Mouse (Mus musculus) urinary bladder, postnatal 0 days (tissue): ENCODE results near the gene Atf4. TPM values are rescaled to one million over a fixed set of nuclear protein-coding genes. Genes with fewer than 3 reads are reported as not detected.

Experiments used
- polyA plus RNA-seq: library from polyadenylated mRNA; unstranded; fragments of >200 nt; fragmentation: Nextera tagmentation; extraction: Ambion mirVana; gene quantifications from 2 replicates; pipeline ENCODE4 v1.2.1, GENCODE M21; 2015

Atf4 gene
- polyA plus RNA-seq, result 144 and 149 TPM in 2 replicates

DNA sequence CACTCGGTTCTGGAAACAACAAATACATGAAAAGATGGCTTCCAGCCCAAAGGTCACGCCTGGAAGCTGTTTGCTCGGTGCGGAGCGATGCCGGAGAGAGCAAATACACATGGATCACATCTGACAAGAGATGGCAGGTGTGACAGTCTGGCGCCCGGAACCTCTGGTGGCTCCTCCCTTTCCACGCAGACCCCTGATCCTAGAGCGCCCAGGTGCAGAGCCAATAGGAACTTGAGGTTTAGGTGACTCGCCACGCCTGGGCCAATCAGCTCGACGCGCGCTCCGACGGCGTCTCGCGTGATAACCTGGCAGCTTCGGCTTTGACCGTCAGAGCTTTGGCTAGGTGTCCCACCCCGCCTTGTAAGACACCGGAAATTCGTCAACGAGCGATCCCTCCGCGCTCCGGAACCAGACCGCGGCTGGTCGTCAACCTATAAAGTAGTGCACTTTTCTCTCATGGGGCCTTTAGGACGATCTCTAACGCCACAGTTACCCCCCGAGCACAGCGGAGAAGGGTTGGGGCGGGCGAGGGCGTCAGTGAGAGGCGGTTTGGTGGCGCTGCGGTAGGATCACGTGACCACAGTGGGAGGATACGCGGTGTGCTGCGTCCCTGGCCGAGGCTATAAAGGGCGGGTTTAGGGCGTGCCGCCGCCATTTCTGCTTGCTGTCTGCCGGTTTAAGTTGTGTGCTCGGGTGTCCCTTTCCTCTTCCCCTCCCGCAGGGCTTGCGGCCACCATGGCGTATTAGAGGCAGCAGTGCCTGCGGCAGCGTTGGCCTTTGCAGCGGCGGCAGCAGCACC, at the start of gene Atf4:
TSS of gene Atf4 (plus strand) at position 338 of the 799 bp plus-strand sequence.

GRCm38 (mm10) chr15:80233733-80234509, 21.1 kb upstream of the Atf4 start, which contains the start of gene Mief1:
Mief1 (plus strand) TSS chr15:80234018.

GRCm38 (mm10) chr15:80235535-80235934, 19.4 kb upstream of the Atf4 start, which contains the start of gene AC140267.1:
AC140267.1 (plus strand) TSS chr15:80235835.

DNA sequence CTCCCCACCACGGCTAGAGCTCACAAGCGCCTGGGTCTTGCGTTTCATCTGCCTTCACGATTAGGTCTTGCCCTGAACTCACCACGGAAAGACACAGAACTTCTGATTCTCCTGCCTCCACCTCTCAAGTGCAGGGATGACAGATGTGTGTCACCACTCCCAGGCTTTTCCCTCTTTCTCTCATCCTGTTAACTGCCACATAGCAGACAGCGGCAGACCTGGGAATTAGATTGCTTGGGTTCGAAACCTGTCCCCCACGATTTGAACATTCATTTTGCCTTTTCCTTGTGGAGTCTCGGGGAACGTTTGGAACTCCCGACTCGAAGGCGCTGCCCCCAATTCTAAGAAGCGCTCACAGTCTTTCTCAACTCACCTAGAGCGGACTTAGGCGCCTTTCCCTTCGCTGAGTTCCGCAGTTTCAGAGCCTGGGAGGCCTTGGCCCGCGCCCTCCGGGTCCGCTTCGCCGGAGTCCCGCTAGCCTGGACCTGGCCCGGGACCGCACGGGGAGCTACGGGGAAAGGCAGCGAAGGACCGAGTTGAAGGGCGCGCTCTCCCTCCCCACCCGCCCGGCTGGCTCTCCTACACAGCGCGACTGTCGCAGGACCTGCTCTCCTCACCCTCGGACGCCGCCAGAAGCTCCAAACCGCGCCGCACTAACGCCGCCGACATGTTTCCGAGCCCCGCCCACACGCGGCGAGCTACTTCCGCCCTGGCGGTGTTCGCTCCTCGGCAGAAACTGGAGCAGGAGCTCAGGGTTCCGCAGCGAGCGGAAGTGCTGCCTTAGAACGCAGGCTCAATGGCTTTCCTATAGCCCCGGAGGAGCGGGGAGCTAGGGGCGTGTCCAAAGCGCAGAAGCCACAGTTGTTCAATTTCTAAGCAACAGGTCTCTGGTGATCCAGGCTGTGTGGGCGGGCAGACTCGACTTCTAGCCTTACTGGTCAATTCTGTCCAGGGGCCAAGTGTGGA, 8.9 kb downstream of the Atf4 start, which contains the start of gene Rps19bp1:
TSS of gene Rps19bp1 (minus strand) at position 706 of the 966 bp plus-strand sequence.

DNA sequence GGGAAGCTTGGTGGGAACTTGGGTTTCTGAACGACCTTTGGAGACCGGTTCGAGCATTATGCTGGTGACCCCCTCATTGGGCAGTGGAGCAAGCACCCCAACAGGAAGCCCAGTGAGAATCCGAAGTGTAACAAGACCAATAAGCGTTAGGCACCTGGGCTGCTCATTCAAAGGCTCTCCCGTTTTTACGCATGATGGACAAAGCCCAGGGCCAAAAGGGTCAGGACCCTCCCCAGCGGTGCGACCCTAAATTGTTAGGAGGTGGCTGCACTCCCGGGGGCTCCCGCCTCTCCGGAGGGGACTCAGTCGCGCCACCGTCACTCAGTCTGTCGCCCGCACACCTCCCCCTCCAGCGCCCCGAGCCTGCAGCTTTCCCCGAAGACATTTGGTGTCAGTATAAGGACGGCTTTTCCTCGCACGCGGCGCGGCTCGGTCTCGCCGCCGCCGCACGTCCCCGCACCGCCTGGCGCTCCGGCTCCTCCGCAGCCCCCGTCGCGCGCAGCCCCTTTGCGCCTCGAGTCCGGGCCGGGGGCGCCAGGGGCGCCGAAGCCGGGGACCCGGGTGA, 31.9 kb downstream of the Atf4 start, which contains the start of gene Cacna1i:
TSS of gene Cacna1i (plus strand) at position 388 of the 565 bp plus-strand sequence.

Other genes with a start within 250 kb of the Atf4 start
- 1.6 and 1.8 TPM in 2 replicates for gene Pdgfb, start 240.2 kb upstream of the Atf4 start, polyA plus RNA-seq
- 61.2 and 65.8 TPM in 2 replicates for gene Syngr1, start 163.8 kb upstream of the Atf4 start, polyA plus RNA-seq
- gene Rpl3, start 163.3 kb upstream of the Atf4 start, polyA plus RNA-seq, result 642 and 665 TPM in 2 replicates
- 16.2 and 16.7 TPM in 2 replicates for gene Tab1, start 122.1 kb upstream of the Atf4 start, polyA plus RNA-seq
- 7.9 and 8.7 TPM in 2 replicates for gene Mgat3, start 81.5 kb upstream of the Atf4 start, polyA plus RNA-seq
- gene Mief1, start 21.2 kb upstream of the Atf4 start, polyA plus RNA-seq, result 16.2 and 17.1 TPM in 2 replicates
- gene AC140267.1, start 19.3 kb upstream of the Atf4 start, polyA plus RNA-seq, result not detected in 2 replicates
- 31.5 and 32.4 TPM in 2 replicates for gene Rps19bp1, start 9.1 kb downstream of the Atf4 start, polyA plus RNA-seq
- not detected in 2 replicates for gene Cacna1i, start 32.1 kb downstream of the Atf4 start, polyA plus RNA-seq